Mouse (Mus musculus): ENCODE measurements at regions not wholly inside any gene's neighbourhood (a gene's known extent, or its start where the extent isn't known, plus 50 kb on each side); places are given as distances from the start of the nearest gene placed in this dataset.

DNA sequence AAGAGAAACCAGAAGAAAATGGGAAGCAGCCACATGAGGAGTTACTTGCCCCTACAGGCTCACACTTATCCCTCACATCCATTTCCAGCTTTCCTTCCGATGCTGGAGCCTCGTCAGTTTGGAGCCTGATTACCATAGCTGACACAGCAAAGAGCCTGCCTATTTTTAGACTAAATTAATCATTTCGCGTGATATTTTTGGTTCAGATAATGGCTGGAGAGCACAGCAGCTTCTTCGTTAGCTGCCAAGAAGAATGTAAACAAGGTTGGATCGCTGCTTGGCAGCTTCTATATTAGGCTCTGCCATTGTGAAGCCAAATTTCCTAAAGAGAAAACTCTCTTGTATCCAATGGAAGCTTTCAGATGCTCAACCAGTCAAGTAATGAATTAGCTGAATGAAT, 676.9 kb upstream of the A1bg start:
- no peak for DNase-seq (ENCODE audit: low spot score in 2 of 2)

DNA sequence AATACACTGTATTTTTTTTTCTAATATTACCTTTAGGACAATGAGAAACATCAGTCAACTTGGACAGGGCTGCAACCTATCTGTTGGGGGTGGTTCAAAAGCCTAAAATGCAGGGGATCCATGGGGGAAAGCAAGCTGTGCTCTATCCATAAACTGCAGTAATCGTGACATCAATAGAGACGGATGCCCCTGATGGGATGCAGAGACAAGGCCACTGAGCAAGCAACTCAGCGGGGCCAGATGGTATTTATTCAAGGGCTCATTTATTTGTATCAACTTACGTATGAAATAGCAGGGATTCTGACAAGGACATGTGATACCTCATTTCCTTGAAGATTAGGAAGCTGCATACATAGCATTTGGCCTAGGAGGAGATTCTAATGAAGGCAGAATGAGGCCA, 673.5 kb upstream of the A1bg start:
- no peak for DNase-seq (ENCODE audit: low spot score in 2 of 2)

DNA sequence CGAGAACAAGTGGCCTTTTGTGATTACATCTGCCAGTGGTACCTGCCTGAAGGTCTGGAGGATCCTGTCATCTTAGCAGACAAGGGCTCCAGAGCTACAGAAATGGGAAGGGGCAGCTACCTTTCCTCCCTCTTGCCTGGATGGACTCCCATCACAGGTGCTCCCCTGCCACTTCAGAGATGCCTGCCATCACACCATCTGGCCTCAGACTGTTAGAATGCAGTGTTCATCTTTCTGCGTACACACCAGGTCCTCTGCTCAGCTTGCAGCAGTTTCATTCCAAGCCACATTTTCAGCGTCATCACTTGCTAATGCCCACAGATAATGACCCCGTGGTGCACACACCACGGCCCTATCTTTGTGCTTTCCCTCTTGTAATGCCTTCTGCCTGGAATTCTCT, 666.1 kb upstream of the A1bg start:
- no peak for DNase-seq (ENCODE audit: low spot score in 2 of 2)

DNA sequence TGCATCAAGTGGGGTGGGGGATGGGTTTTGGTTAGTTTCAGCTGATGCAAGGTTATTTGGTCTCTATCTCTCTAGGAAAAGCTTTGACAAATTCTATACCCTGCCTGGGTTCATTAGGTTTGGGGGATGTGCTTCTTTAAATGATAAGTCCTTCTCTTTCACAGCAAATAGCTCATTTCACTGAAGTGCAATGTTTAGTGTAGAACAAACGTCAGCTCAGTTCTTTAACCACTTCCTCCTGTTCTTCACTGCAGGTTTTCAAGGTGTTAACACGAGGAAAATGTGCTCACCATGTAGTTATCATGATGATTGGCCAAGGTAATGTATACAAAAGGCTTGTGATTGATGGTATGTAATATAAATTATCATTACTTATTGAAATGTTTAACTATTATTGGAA, 659.5 kb upstream of the A1bg start:
- DNase-seq (ENCODE audit: low spot score in 2 of 2): no peak

DNA sequence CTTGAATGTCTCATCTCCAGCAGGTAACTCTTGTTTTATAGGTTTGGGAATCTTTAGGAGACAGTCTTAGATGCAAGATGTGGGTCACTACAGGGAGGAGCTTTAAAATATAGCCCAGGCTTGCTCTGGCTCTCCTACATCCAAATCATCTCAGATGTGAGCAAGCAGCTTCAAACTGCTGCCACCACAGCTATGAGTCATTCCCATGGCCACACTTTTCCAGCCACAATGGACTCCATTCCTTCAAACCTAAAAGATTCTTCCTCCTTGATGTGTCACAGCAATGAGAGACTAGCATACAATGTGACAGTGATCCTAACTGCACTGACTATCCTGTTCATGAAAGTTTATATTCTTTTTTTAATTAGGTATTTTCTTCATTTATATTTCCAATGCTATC, 640.5 kb upstream of the A1bg start:
- no peak for DNase-seq (ENCODE audit: low spot score in 2 of 2)

DNA sequence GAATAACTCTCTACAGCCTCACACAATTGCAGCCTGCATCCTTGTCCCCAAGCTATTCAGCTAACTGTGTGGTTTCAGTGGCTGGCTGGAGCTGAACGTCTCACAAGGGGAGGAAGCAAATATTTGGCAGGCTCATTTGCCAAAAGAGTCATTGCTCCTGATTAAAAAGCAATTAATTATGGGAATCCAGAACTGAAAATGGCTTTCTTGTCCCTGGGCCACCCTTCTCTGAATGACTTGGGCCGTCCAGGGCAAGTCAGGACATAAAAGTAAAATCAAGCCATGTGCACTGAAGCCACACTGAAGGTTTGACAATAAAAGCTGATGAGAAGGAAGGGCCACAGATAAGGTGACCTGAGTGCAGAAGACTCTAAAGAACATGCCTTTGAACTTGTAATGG, 639.4 kb upstream of the A1bg start:
- no peak for DNase-seq (ENCODE audit: low spot score in 2 of 2)

DNA sequence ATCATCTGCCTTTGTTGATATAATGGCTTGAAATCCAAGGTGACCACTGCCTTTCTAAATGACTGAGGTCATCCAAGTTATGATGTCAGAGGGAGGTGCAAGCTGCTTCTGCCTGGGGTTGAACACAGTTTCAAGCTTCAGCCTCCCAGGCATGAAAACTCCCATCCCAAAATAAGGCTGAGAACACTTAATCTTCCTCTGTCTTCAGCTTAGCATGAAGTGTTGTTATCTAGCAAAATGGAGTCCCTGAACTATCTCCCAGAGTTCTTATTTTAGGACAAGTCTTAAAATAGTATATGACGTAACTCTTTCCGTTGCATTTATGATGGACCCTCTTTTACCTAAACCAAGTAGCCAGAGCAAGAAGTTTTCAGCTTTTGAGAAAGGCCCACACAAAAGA, 631.1 kb upstream of the A1bg start:
- no peak for DNase-seq (ENCODE audit: low spot score in 2 of 2)

DNA sequence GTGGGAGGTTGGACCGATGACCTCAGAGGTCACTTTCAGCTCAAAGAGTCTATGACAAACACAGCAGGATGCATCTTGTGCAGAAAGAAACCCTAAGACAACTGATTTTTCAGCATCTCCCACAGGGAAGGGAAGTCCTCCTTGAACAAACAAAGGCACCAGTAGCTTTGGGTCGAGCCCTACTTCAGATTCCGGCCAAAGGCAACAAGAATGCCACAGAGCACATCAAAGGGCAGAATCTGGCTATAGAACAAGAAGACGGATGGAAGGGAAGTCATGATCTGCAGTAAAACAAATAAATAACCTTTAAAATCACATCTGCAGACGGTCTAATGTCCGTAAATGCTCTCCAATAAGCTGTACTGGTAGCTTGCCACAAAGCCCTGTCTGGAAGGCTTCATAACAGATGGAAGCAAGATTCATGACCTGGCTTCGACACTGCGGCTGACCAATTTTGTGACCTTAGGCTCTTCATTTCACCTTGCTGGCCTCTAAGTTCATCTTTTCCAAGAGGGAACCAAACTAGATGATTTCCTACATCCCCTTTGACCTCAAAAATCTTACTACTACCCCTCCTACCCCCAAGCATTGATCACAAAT, 630.4 kb upstream of the A1bg start:
- DNase-seq (ENCODE audit: low spot score in 2 of 2): no peak

DNA sequence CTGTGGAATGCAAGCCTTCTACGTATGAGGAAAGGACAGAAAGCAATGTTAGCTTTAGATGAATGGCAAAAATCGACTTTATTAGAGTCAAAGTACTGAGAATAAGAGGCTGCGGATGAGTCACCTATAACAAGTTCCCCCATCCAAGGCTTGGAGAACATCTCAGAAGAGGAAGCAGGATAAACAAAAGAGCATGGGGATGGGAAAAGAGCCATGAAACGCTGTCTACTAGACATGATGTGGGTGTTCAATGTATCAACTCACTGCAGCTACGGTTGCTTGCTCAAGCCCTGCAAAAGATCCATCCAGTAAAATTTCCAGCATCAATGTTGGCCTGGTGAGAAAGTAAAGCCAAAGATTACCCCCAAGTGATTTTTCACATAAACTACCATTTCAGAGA, 628.4 kb upstream of the A1bg start:
- no peak for DNase-seq (ENCODE audit: low spot score in 2 of 2)

DNA sequence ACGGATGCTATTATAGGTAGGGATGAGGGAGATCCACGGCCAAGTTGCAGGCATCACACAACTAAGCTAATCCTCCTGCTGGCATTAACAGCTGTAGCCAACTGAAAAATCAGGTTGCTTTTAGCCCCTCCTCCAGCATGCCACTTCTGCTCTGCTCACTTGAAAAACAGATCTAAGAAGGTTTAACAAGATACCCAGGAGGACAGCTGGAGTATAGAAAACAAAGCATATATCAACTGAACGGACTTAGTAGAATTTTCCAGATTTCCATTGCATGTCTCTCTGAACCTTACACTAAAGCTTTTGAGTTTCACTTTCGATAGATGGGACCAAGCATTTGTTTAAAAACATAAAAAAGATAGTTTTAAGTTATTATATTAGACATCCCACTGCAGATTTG, 625.6 kb upstream of the A1bg start:
- DNase-seq (ENCODE audit: low spot score in 2 of 2): no peak

DNA sequence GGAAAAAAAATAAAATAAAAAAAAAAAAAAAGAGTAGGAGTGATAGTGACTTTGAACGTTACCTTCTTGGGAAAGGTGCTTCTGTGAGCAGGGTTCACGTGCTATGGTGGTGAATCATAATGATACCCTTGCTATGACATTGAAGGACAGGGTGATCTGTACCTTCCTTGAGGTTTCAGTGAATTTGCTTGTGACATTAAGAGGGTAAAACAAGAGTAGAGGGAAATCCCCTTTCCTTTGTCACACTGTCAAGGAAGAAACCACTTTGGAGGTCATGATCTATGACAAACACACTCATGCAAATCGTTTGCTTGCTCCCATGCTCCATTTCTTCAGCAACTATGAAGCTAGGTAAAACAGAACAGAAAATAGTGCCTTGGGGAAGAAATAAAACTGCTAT, 623.8 kb upstream of the A1bg start:
- DNase-seq (ENCODE audit: low spot score in 2 of 2): no peak

DNA sequence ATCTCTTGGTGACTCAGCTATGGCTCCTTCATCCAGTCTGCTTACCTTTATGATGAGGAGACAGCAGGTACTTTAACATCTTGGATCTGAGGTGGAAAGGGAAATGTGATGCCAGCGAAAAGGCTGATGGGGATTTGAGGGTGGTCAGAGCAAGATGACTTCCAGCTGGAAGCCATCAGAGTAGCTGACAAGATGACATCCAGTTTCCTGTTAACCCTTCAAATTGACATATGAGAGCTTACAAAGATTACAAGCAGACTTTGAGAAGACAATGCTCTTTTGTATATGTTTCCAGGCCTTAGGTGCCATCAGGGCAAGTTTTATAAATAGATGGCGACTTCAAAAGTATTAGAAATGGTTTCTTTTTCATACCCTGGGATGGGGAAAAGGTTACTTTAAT, 621.3 kb upstream of the A1bg start:
- DNase-seq (ENCODE audit: low spot score in 2 of 2): no peak

DNA sequence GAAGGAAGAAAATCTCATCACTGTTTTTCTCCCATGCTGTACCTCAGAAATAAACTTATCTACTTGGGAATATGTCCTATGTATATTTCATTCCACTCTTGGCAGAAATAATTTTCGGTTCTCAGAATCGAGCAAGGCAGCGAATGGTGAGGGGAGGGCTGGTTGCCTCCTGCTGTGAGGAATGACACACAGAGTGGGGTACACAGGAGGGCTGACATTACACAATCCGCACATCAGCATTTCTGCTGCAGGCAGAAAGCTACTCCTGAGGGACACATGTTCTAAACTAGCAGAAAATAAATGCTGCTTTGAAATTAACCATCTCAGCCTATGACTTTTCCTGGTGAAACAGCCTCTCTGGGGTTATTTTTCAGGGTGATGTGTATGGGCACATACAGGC, 618.8 kb upstream of the A1bg start:
- DNase-seq (ENCODE audit: low spot score in 2 of 2): no peak

DNA sequence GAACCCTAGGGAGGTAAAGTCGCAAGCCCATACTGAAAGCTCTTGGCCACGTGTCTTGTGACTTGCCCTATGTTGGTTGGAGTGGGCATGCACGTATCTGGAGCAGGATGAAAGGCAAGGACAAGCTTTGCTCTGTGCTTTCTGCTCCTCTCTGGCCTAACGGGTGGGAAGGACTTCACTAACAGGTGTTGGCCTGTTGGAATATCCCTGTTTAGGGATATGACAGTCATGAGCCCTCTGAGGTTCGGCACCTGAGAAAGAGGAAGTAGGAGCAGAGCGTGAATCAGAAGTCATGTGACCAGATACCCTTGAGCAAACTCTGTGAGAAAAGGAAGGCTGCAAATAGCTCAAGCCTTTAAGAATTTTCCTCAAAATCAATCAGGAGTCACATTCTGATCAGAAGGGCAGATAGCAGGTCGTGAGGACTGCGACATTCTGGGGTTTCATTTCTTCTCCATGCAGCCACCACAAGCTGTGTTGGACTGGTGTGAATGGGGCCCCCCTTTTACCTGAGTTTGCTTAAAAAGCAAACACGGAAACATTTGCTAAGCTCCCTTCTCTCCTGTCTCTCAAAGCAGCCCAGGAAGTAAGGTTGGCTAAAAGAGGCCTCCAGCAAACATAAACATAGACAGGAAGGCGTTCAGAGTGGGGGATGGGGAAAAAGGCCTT, 618.1 kb upstream of the A1bg start:
- peak; percentile 5 to 7 for DNase-seq (ENCODE audit: low spot score in 2 of 2)

DNA sequence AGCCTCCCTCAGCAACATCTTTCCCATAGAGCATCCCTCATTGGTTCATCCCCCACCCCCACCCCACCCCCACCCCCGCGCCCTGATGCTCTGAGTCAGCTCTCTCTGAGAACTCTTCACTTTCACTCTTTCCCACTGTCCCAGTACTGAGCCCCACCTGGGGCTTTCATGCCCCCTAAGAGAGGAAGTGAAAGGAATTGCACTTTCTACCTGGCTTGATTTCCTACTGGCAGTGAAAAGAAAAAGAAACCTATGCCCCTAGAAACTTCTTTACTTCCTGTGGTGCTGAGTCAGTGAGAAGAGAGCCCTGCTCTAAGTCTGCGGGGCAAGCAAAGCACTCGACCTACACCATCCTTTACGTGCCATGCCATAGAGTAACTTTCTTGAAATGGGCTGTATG, 616.1 kb upstream of the A1bg start:
- DNase-seq (ENCODE audit: low spot score in 2 of 2): no peak

DNA sequence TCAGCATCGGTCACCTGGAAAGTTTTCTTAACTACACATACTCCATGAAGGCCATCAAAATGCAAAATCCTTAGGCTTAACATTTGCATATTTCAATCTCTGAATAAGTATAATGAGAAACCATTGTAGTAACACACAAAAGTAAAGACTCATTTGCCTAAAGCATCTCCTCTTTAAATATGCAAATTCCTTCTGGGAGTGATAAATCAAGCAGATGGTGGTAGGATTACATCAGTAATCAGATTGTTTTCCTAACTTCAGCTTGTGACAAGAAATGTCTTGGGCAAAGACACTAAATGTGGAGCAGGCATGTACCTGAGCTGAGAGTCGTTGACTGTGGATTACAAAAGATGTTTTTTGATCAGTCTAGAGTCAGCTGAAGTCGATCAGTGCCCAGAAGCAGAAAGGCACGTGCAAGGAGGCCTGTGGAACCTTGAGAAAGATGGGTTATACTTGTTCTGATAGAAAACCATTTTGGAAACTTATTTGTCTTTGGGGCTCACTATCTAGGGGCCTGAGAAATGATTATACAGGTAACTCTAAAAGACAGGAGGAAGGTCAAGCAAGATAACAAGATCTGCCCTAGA, 615.5 kb upstream of the A1bg start:
- no peak for DNase-seq (ENCODE audit: low spot score in 2 of 2)

DNA sequence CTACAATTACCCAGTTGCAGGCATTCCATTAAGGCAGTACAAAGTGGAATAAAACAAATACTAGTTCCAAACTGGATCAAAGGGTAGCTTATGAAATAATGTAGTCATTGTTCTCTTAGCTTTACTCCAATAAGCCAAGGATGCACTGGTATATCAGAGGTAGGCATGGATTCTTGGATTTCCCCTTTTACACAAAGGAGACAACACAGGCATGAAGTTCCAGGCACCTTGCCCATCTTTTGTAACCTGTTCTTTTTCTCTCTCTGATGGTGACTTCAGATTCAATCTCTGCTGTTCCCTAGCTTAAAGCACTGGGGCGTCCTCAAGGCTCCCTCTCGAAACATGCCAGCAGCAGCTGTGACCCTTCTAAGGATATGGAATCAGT, 613.5 kb upstream of the A1bg start:
- DNase-seq (ENCODE audit: low spot score in 2 of 2): no peak

DNA sequence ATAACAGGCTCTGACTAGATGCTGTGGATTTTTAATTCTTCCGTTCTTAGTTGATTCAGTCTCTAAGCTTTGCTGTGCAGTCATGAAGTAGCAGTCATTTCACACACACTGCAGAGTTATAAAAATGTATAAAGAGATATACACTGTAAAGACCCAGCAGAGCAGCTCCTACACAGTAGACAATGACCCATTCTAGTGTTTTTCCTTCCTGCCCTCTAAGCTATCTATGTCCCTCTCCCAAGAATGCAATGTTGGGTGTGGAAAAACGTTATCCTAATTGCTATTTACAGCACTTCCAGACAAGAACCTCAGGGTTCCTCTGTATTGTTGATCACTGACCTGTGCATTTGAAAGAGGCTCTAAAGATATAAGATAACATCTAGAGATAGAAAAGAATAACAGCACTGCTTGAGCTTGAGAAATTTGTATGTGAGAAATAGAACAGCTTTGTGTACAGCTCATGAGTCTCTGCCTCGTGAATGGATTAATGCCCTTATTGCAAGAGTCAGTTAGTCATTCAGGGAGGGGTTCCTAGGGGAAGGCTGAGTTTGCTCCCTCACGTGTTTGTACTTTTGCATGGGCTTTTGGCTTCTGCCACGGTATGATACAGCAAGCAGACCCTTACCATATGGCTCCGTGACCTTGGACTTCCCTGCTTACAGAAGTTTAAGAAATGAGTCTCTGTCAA, 613.0 kb upstream of the A1bg start:
- no peak for DNase-seq (ENCODE audit: low spot score in 2 of 2)

DNA sequence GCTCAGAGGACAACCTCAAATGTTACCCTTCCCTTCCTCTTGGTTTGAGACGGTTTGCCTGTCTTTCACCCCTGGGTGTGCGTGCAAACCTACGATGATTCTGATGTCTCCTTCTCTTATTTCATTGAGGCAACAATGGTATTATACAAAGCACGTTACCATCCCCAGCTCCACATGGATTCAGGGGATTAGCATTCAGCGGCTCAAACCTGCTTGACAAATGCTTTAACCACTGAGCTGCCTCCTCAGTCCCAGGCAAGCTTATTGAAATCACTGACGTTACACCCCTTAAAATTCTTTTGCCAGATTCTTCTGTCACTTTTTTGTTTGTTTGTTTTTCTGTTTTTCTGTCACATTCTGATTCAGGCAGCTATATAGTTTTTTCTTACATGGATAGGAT, 612.4 kb upstream of the A1bg start:
- no peak for DNase-seq (ENCODE audit: low spot score in 2 of 2)

DNA sequence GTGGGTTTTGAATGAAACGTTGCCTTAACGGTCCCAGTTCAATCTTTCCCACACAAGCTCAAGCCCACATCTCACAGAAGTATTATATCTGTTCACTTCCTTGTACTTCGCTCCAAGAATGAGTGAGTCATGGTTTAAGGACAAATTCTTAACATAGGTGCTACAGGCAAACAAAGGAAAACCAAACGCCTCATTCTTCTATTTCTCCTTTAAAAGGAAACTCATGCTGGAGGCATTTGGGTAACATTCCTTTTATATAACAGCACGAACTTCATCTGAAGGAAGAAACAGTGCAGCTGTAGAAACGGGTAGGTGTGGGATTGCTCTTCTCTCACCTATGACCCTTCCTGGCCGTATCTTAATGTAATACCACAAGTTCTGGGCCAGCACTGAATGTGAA, 610.0 kb upstream of the A1bg start:
- DNase-seq (ENCODE audit: low spot score in 2 of 2): no peak

DNA sequence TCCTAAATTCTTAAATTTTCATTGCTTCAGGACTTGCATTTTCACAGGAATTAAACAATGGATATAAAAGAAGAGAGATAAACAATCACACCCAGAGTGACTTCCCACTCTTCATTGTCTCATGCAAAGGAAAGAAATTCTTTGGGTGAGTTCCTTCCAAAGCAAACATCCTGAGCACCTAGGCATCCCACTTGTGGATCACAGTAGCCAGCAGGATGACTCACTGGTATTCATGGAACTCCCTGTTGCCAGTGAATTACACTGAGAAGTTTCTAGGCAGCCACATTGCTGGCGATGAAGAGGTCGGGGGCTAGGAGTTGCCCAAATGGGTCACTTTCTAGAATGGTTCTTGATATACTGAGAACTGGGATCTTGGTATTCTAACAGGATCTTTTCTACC, 609.2 kb upstream of the A1bg start:
- no peak for DNase-seq (ENCODE audit: low spot score in 2 of 2)

DNA sequence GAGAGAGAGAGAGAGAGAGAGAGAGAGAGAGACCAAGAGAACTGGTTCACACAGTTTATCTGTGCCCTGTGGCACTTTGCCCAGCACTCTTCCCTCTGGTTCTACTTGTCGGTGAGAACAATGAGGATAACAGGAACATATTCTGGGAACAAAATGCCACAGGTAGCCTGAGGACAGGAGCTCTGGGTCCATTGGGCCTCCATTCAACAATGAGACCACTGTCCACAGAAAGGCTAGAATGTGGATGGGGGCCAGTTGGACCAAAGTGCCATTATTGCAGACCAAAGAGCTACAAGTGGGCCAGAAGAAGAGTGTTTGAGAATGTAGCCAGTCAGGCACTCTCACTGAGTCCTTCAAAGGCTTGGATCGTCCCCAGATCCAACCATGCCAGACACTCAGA, 600.2 kb upstream of the A1bg start:
- no peak for DNase-seq (ENCODE audit: low spot score in 2 of 2)

DNA sequence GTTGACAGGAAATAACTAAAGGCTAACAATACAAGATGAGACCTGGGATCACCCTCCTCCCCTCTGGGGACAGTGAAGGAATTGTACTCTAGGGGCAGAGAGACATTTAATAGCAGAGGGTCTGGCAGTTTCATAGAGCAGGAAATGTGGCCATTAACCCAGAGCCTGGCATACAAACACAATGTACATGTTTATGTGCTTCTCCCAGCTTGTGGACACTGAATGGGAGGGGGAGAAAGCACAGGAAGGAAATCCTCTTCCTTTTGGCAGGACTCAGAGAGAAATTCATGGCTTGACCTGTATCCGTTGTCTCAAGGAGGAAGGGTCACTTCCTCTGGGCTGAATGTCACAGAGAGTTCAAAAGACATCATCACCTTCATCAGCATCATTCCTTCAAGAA, 594.5 kb upstream of the A1bg start:
- no peak for DNase-seq (ENCODE audit: low spot score in 2 of 2)
